Mouse (Mus musculus) B cell, adult (primary cell): ENCODE measurements around the gene Kdsr. TPM values are rescaled to one million over a fixed set of nuclear protein-coding genes. Genes with fewer than 3 reads are reported as not detected.

Source experiments
- total RNA-seq: library from RNA; stranded (reverse); gene quantifications from 4 replicates; pipeline ENCODE4 v1.2.4, GENCODE M21; 2023; ENCODE audit not compliant: inconsistent age

The Kdsr gene
- 23.3 to 31.3 TPM (median 28.8 TPM) in 4 replicates for total RNA-seq

DNA sequence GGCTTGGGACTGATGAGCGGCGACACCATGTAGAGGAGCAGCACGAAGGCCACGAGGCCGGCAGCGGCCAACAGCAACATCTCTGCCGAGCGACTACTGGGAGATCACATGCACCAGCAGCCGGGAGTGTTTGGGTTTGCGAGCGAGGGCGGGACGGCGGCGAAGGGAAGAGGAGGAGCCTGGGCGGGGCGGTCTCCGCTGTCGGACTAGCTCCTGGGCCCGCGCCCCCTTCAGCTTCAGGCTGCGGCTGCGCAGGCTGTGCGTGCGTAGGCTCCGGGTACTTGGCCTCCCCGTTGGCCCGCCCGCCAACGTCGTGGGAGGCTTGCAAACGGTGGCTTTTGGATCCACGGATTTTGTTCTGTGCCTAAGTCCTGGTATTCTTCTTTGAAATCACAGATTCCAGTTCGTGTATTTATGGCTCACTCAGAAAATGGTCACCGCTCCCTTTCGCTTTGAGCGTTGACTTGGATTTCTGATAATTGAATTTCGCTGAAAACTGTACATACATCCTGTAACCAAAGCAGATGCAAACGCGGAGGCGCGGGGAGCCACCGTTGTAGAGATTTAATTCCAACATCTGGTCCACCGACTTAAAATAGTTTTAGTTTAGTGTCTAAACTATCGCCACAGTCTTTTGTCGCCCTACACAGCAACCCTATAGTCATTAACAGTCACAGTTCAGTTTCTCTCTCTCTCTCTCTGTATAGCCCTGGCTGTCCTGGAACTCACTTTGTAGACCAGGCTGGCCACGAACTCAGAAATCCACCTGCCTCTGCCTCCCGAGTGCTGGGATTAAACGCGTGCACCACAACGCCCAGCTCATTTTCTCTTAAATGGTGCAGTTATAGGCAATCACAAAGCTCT, at the start of gene Kdsr:
Gene Kdsr (minus strand): TSS at position 156 of the 864 bp plus-strand sequence.

DNA sequence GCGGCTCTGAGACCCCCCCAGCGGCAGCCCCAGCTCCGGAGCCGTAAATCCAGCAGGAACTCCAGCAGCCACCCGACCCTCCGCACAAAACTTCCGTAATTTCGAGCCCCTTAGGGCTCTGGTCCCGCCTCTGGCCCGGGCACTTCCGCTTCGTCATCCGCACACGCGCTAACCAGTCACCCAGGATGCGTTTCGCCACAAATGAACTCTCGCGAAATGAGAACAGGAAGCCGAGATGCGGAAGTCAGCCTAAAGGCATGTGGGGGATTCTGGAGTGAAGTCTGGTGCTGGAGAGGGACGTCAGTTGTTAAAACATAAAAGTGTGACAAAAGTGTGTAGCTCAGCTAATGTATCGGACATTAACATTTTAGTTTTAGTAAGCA, 37.0 kb upstream of the Kdsr start, which contains the start of gene Vps4b:
Gene Vps4b (minus strand): TSS at position 187 of the 383 bp plus-strand sequence.

DNA sequence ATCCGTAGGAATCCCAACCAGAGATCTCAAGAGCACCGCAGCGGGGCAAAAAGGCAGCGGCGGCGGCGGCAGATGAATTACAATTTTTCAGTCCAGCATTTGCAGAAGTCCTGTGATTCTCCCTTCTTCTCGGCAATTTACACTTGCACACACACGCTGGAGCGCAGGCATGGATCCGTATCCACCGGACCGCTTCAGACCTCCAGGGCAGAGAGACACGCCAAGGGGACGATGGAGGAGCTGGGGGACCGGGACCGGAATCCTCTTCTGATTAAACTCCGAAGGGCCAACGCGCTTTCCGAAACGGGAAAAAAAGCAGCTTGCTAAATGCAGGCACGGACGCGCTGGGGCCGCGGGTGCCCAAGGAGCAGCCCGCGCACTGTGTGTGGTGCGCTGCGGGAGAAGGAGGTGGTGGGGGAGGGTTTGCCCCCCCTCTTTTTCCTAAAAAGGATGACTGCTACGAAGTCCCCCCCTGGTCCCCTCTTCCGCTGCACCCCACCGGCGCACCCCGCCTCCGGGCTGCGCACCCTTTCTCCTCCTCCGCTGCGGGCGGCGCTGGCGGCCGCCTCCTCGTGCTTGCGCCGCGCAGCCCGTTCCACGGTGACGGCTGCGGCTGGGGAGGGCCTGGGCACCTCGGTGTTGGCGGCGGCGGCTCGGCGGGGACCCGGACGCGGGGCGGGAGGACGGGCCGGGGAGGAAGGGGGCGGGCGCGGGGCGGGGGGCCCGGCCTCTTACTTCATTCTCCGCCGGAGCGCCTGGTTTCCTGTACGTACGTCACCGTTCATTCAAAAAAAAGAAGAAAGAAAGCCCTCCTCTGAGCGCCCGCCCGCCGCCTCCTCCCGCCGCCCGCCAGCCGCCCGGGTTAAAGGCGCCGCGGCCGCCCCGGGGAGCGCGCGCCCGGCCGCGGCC, 45.7 kb downstream of the Kdsr start, which contains the start of gene Bcl2:
Gene Bcl2 (minus strand): TSS at position 654 of the 909 bp plus-strand sequence.

Other genes starting within 250 kb of the Kdsr start
- gene Bcl2, start 45.5 kb downstream of the Kdsr start, total RNA-seq, result 67.9 to 72.4 TPM (median 68.4 TPM) in 4 replicates
- 126 to 137 TPM (median 129 TPM) in 4 replicates for gene Vps4b, start 37.0 kb upstream of the Kdsr start, total RNA-seq
- gene Serpinb5, start 101.4 kb upstream of the Kdsr start, total RNA-seq, result not detected in 4 replicates
- not detected in 4 replicates for gene Serpinb12, start 174.7 kb upstream of the Kdsr start, total RNA-seq
- not detected in 4 replicates for gene Serpinb13, start 221.3 kb upstream of the Kdsr start, total RNA-seq